8 mouse cellular contexts compared by ENCODE assay signal in genomic region chr13:93839137-93839630, GRCm38 (mm10).
DNase-seq lines count a peak whose midpoint lies in the region; ATAC-seq and TF ChIP-seq lines count a peak whose summit lies in the region.

No protein-coding gene starts in this region.

- H3K4me2 ChIP-seq in intestine, postnatal 0 days (replicated peaks; ENCODE audit: low read depth) = no peak overlapping the region
- H3K4me2 ChIP-seq in neural tube, embryonic 11.5 days (ENCODE audit: low read depth) = no peak overlapping the region

- H3K9me3 ChIP-seq in intestine, postnatal 0 days (ENCODE audit: control insufficient read depth) = no peaks in the 10 kb centered on the region
- no peaks in the 10 kb centered on the region for H3K9me3 ChIP-seq in neural tube, embryonic 11.5 days (ENCODE audit: control insufficient read depth, low read length)

- no peak overlapping the region for H3K4me3 ChIP-seq in intestine, postnatal 0 days (ENCODE audit: low read depth, low read length)
- no peak overlapping the region for H3K4me3 ChIP-seq in neural tube, embryonic 11.5 days (ENCODE audit: low read depth, low read length)

- peak; percentile 38 for DNase-seq in adrenal gland, postnatal 14 days
- no peak for DNase-seq in adrenal gland, adult 18-20 months (ENCODE audit: low spot score in 2 of 2)
- DNase-seq in embryo, embryonic 11 days = peak; percentile 82
- DNase-seq in heart, adult 8-10 months (ENCODE audit: low spot score) = peak; percentile 76
- peak; percentile 55 for DNase-seq in neural tube, embryonic 11.5 days (ENCODE audit: low spot score)
- DNase-seq in right cerebral cortex, postnatal 10 days (ENCODE audit: low spot score in 2 of 2) = no peak
- no peak for DNase-seq in left cerebral cortex, adult 11 months (ENCODE audit: low spot score)

- H3K27ac ChIP-seq in intestine, postnatal 0 days (ENCODE audit: low read depth, low read length) = peak overlapping the region; percentile 61
- H3K27ac ChIP-seq in neural tube, embryonic 11.5 days (ENCODE audit: low read depth, low read length) = peak overlapping the region; percentile 73

- no peaks in the 10 kb centered on the region for H3K36me3 ChIP-seq in intestine, postnatal 0 days (ENCODE audit: control insufficient read depth, insufficient read depth)
- H3K36me3 ChIP-seq in neural tube, embryonic 11.5 days (ENCODE audit: control insufficient read depth, insufficient read depth, low read length) = no peaks in the 10 kb centered on the region

- 27% methylated on average over 10 of the region's 10 CpGs for WGBS in intestine, postnatal 0 days
- WGBS in neural tube, embryonic 11.5 days = 40% methylated on average over 10 of the region's 10 CpGs

- TF ChIP-seq CTCF in intestine, postnatal 0 days (IDR thresholded peaks at IDR 0.05; ENCODE audit: low read depth) = no peak

- ATAC-seq in intestine, postnatal 0 days = no peak
- peak; percentile 41; the same call in 1 of the 2 replicates for ATAC-seq in neural tube, embryonic 11.5 days (ENCODE audit: insufficient read depth, low FRiP score, low TSS enrichment)

- H3K4me1 ChIP-seq in intestine, postnatal 0 days (replicated peaks; ENCODE audit: control insufficient read depth, insufficient read depth, low read length) = peaks cover 2% of the 10 kb centered on the region; the same call in 1 of the 2 replicates
- no peaks in the 10 kb centered on the region for H3K4me1 ChIP-seq in neural tube, embryonic 11.5 days (ENCODE audit: control insufficient read depth, insufficient read depth, low read length)

- H3K9ac ChIP-seq in intestine, postnatal 0 days (ENCODE audit: low read depth, low read length) = no peak overlapping the region
- H3K9ac ChIP-seq in neural tube, embryonic 11.5 days (ENCODE audit: low read length) = no peak overlapping the region

- H3K27me3 ChIP-seq in intestine, postnatal 0 days (replicated peaks; ENCODE audit: control insufficient read depth, insufficient read depth, low read length) = no peaks in the 10 kb centered on the region
- H3K27me3 ChIP-seq in neural tube, embryonic 11.5 days (ENCODE audit: control insufficient read depth, insufficient read depth, low read length) = no peaks in the 10 kb centered on the region

Comparison
In these comparisons a context has a peak if more than half of its experiments do, and no peak if none do; other contexts are left out.
1. DNase-seq: peak in adrenal gland, postnatal 14 days (single experiment), embryo, embryonic 11 days (single experiment), heart, adult 8-10 months (single experiment) and neural tube, embryonic 11.5 days (single experiment); none in adrenal gland, adult 18-20 months (0 of 2), right cerebral cortex, postnatal 10 days (0 of 2) and left cerebral cortex, adult 11 months (single experiment).